Mouse (Mus musculus): Measurements from ENCODE around the gene Vmn2r60. TPM values are rescaled to one million over a fixed set of nuclear protein-coding genes. Genes with fewer than 3 reads are reported as not detected.

Vmn2r60 gene
- not detected for polyA plus RNA-seq (2014; fragmentation: Illumina TruSeq; extraction: RNeasy Lipid Tissue Mini Kit (QIAGEN cat#74804); ENCODE audit: low read depth, low replicate concordance)

GRCm38 (mm10) chr7:42107470-42107869, at the start of gene Vmn2r60:
Vmn2r60 (plus strand) TSS chr7:42107770.

GRCm38 (mm10) chr7:42058923-42059322, 48.6 kb upstream of the Vmn2r60 start, which contains the start of gene Vmn2r59:
Vmn2r59 (minus strand) TSS chr7:42059023.

Other genes with a start within 250 kb of the Vmn2r60 start
- gene Vmn2r58, start 235.1 kb upstream of the Vmn2r60 start, polyA plus RNA-seq (2014; fragmentation: Illumina TruSeq; extraction: RNeasy Lipid Tissue Mini Kit (QIAGEN cat#74804); ENCODE audit: low read depth, low replicate concordance), result not detected
- not detected for gene Vmn2r59, start 48.7 kb upstream of the Vmn2r60 start, polyA plus RNA-seq (2014; fragmentation: Illumina TruSeq; extraction: RNeasy Lipid Tissue Mini Kit (QIAGEN cat#74804); ENCODE audit: low read depth, low replicate concordance)
- not detected for gene Vmn2r61, start 152.3 kb downstream of the Vmn2r60 start, polyA plus RNA-seq (2014; fragmentation: Illumina TruSeq; extraction: RNeasy Lipid Tissue Mini Kit (QIAGEN cat#74804); ENCODE audit: low read depth, low replicate concordance)